Mouse (Mus musculus): ENCODE results near the gene Gm20388. TPM values are rescaled to one million over a fixed set of nuclear protein-coding genes. Genes with fewer than 3 reads are reported as not detected.

The Gm20388 gene
- polyA plus RNA-seq, 1 experiment, result not detected

GRCm38 (mm10) chr8:122637230-122637629 is 2726.6 kb downstream of the Gm20388 start:
- Histone ChIP-seq H3K27ac (ENCODE audit: insufficient read depth, low read depth, low read length) (no peak overlapping the region), H3K4me1 (ENCODE audit: control insufficient read depth, insufficient read depth, low read length) (peaks cover 35% of the 10 kb centered on the region), H3K4me3 (ENCODE audit: insufficient read depth, low read depth, low read length) (no peak overlapping the region)
- TF ChIP-seq POLR2A (IDR thresholded peaks at IDR 0.05; ENCODE audit: insufficient read depth, low read depth, low read length), result no peak
- no peak for TF ChIP-seq CTCF (IDR thresholded peaks at IDR 0.05; ENCODE audit: insufficient read depth, low read depth, low read length)
- 91% methylated on average over 9 of the region's 9 CpGs for WGBS

GRCm38 (mm10) chr8:122638601-122639000 is 2728.0 kb downstream of the Gm20388 start:
- Histone ChIP-seq H3K4me3 (ENCODE audit: insufficient read depth, low read depth, low read length) (no peak overlapping the region), H3K4me1 (ENCODE audit: control insufficient read depth, insufficient read depth, low read length) (peaks cover 45% of the 10 kb centered on the region), H3K27ac (ENCODE audit: insufficient read depth, low read depth, low read length) (no peak overlapping the region)
- WGBS, result 91% methylated on average over 16 of the region's 16 CpGs
- TF ChIP-seq POLR2A (IDR thresholded peaks at IDR 0.05; ENCODE audit: insufficient read depth, low read depth, low read length) (no peak), CTCF (IDR thresholded peaks at IDR 0.05; ENCODE audit: insufficient read depth, low read depth, low read length) (no peak)

- no peak overlapping the region for H3K4me3 ChIP-seq (ENCODE audit: insufficient read depth, low read depth, low read length)
- H3K4me1 ChIP-seq (ENCODE audit: control insufficient read depth, insufficient read depth, low read length), result peaks cover 45% of the 10 kb centered on the region
- TF ChIP-seq CTCF (IDR thresholded peaks at IDR 0.05; ENCODE audit: insufficient read depth, low read depth, low read length) (no peak), POLR2A (IDR thresholded peaks at IDR 0.05; ENCODE audit: insufficient read depth, low read depth, low read length) (no peak)
- WGBS, result 40% methylated on average over 16 of the region's 16 CpGs
- no peak overlapping the region for H3K27ac ChIP-seq (ENCODE audit: insufficient read depth, low read depth, low read length)
Observed at GRCm38 (mm10) chr8:122639521-122640248, 2729.0 kb downstream of the Gm20388 start.

- 96% methylated on average over 4 of the region's 4 CpGs for WGBS
- TF ChIP-seq CTCF (IDR thresholded peaks at IDR 0.05; ENCODE audit: insufficient read depth, low read depth, low read length), result no peak
- no peak for TF ChIP-seq POLR2A (IDR thresholded peaks at IDR 0.05; ENCODE audit: insufficient read depth, low read depth, low read length)
- no peak overlapping the region for H3K4me3 ChIP-seq (ENCODE audit: insufficient read depth, low read depth, low read length)
- no peak overlapping the region for H3K27ac ChIP-seq (ENCODE audit: insufficient read depth, low read depth, low read length)
- H3K4me1 ChIP-seq (ENCODE audit: control insufficient read depth, insufficient read depth, low read length), result peaks cover 45% of the 10 kb centered on the region
Observed at GRCm38 (mm10) chr8:122640825-122641224, 2730.2 kb downstream of the Gm20388 start.

GRCm38 (mm10) chr8:122641406-122641805 is 2730.8 kb downstream of the Gm20388 start:
- 68% methylated on average over 15 of the region's 15 CpGs for WGBS

GRCm38 (mm10) chr8:122642071-122642470 is 2731.4 kb downstream of the Gm20388 start:
- Histone ChIP-seq H3K27ac (ENCODE audit: insufficient read depth, low read depth, low read length) (0 out of 2 replicates have a peak overlapping the region, but pooled peaks have one; percentile 5), H3K4me1 (ENCODE audit: control insufficient read depth, insufficient read depth, low read length) (peaks cover 45% of the 10 kb centered on the region), H3K4me3 (ENCODE audit: insufficient read depth, low read depth, low read length) (no peak overlapping the region)
- TF ChIP-seq POLR2A (IDR thresholded peaks at IDR 0.05; ENCODE audit: insufficient read depth, low read depth, low read length) (no peak), CTCF (IDR thresholded peaks at IDR 0.05; ENCODE audit: insufficient read depth, low read depth, low read length) (no peak)
- WGBS, result 24% methylated on average over 9 of the region's 9 CpGs

More at GRCm38 (mm10) chr8:122641406-122641805, 2730.8 kb downstream of the Gm20388 start:
- no peak overlapping the region for H3K4me3 ChIP-seq (ENCODE audit: insufficient read depth, low read depth, low read length)
- no peak for TF ChIP-seq CTCF (IDR thresholded peaks at IDR 0.05; ENCODE audit: insufficient read depth, low read depth, low read length)
- no peak for TF ChIP-seq POLR2A (IDR thresholded peaks at IDR 0.05; ENCODE audit: insufficient read depth, low read depth, low read length)
- H3K4me1 ChIP-seq (ENCODE audit: control insufficient read depth, insufficient read depth, low read length), result peaks cover 45% of the 10 kb centered on the region
- H3K27ac ChIP-seq (ENCODE audit: insufficient read depth, low read depth, low read length), result no peak overlapping the region

GRCm38 (mm10) chr8:122644175-122644954 is 2733.7 kb downstream of the Gm20388 start:
- WGBS, result 91% methylated on average over 6 of the region's 6 CpGs
- TF ChIP-seq CTCF (IDR thresholded peaks at IDR 0.05; ENCODE audit: insufficient read depth, low read depth, low read length), result no peak
- TF ChIP-seq POLR2A (IDR thresholded peaks at IDR 0.05; ENCODE audit: insufficient read depth, low read depth, low read length), result no peak
- H3K4me3 ChIP-seq (ENCODE audit: insufficient read depth, low read depth, low read length), result no peak overlapping the region
- H3K4me1 ChIP-seq (ENCODE audit: control insufficient read depth, insufficient read depth, low read length), result peaks cover 36% of the 10 kb centered on the region
- H3K27ac ChIP-seq (ENCODE audit: insufficient read depth, low read depth, low read length), result no peak overlapping the region

- no peak overlapping the region for H3K4me3 ChIP-seq (ENCODE audit: insufficient read depth, low read depth, low read length)
- TF ChIP-seq POLR2A (IDR thresholded peaks at IDR 0.05; ENCODE audit: insufficient read depth, low read depth, low read length), result no peak
- no peak overlapping the region for H3K27ac ChIP-seq (ENCODE audit: insufficient read depth, low read depth, low read length)
- H3K4me1 ChIP-seq (ENCODE audit: control insufficient read depth, insufficient read depth, low read length), result peaks cover 18% of the 10 kb centered on the region
- WGBS, result 86% methylated on average over 16 of the region's 16 CpGs
Observed at GRCm38 (mm10) chr8:122646337-122646736, 2735.7 kb downstream of the Gm20388 start.

All from olfactory bulb, adult 2 months (tissue).